Mouse (Mus musculus): ENCODE data around the gene Olfr1448. TPM values are rescaled to one million over a fixed set of nuclear protein-coding genes. Genes with fewer than 3 reads are reported as not detected.
"Not testable (repeated sequence)": the region's sequence is repeated elsewhere in the genome, so short reads cannot be mapped to it uniquely, and the experiment has no call there.

The Olfr1448 gene
- total RNA-seq (2021) = not detected

DNA sequence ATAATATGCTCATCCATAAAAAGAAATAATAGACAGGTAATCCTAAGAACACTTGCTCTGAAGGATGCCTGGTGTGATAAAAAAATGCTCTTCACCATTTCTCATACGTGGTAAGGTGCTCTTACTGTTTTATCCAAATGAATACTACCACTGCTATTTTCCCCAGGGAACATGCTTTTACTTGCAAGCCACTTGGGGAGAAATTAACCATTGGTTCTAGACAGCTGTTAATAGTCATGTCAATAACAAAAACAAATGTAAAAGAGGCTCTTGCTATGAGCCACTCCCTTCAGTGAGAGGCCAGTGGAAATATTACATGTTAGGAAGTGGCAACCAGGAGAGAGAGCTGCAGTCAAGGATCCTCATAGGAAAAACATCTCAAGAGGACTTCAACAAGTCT is at the start of gene Olfr1448:
Gene Olfr1448 (minus strand): TSS at position 101 of the 400 bp plus-strand sequence.
- intact Hi-C loops (cut with DNase I) = no loop called here
- DNase-seq = no peak

GRCm38 (mm10) chr19:12970082-12970481 is 45.9 kb upstream of the Olfr1448 start:
- DNase-seq; intact Hi-C loops (cut with DNase I): not testable (repeated sequence)

- no peak for DNase-seq
- intact Hi-C loops (cut with DNase I) = no loop called here
These were observed 25.7 kb upstream of the Olfr1448 start, which contains the start of gene Olfr1450 for GRCm38 (mm10) chr19:12949958-12950357. TSS of gene Olfr1450 (plus strand) at chr19:12950258.

GRCm38 (mm10) chr19:12930540-12930939 is 6.3 kb upstream of the Olfr1448 start, which contains the start of gene Olfr1449:
TSS of gene Olfr1449 (plus strand) at chr19:12930840.
- no peak for DNase-seq
- intact Hi-C loops (cut with DNase I) = no loop called here

GRCm38 (mm10) chr19:12903643-12904042 is 20.6 kb downstream of the Olfr1448 start, which contains the start of gene Olfr1447:
TSS of gene Olfr1447 (minus strand) at chr19:12903743.
- intact Hi-C loops (cut with DNase I) = no loop called here
- no peak for DNase-seq

GRCm38 (mm10) chr19:12893424-12893823 is 30.8 kb downstream of the Olfr1448 start, which contains the start of gene Olfr1446:
TSS of gene Olfr1446 (minus strand) at chr19:12893524.
- no peak for DNase-seq
- intact Hi-C loops (cut with DNase I) = no loop called here

DNA sequence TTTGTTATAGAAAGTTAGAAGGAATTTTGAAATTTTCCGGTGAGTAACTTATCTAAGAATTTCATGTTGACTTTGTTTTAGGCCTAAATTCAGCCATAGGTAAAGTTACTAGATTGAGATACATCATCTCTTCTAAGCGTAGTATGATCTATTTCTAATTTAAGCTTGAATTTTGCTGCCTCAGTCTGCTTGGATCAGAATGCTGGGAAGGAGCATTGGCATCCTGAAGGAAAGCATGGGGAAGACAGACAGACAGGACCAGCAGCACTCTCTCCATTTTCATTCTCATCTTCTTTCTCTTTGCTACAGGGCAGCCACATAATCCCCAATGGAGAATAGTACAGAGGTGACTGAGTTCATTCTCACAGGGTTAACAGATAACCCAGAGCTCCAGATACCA is 40.7 kb downstream of the Olfr1448 start, which contains the start of gene Olfr1445:
Gene Olfr1445 (plus strand): TSS at position 301 of the 400 bp plus-strand sequence.
- DNase-seq = no peak
- intact Hi-C loops (cut with DNase I) = no loop called here

Other genes starting within 250 kb of the Olfr1448 start
- not detected for gene Olfr1443, start 246.3 kb downstream of the Olfr1448 start, total RNA-seq (2021)
- gene Keg1, start 228.6 kb downstream of the Olfr1448 start, total RNA-seq (2021) = not detected
- gene Cntf, start 158.8 kb downstream of the Olfr1448 start, total RNA-seq (2021) = 1 to 10 TPM; 1.6 TPM
- 10 to 100 TPM; 78.7 to 80.7 TPM for gene Zfp91, start 128.3 kb downstream of the Olfr1448 start, total RNA-seq (2021)
- gene Lpxn, start 128.2 kb downstream of the Olfr1448 start, total RNA-seq (2021) = 1 to 10 TPM; 1.4 to 1.5 TPM
- not detected for gene Gm5244, start 77.7 kb downstream of the Olfr1448 start, total RNA-seq (2021)
- gene Olfr1444, start 67.1 kb downstream of the Olfr1448 start, total RNA-seq (2021) = not detected
- gene Olfr1445, start 40.6 kb downstream of the Olfr1448 start, total RNA-seq (2021) = not detected
- gene Olfr1446, start 30.9 kb downstream of the Olfr1448 start, total RNA-seq (2021) = not detected
- gene Olfr1447, start 20.7 kb downstream of the Olfr1448 start, total RNA-seq (2021) = not detected
- gene Olfr1449, start 6.4 kb upstream of the Olfr1448 start, total RNA-seq (2021) = not detected
- not detected for gene Olfr1450, start 25.8 kb upstream of the Olfr1448 start, total RNA-seq (2021)
- gene Olfr1451, start 70.6 kb upstream of the Olfr1448 start, total RNA-seq (2021) = not detected
- gene Olfr1453, start 103.9 kb upstream of the Olfr1448 start, total RNA-seq (2021) = not detected
- gene Olfr1454, start 136.2 kb upstream of the Olfr1448 start, total RNA-seq (2021) = not detected
- not detected for gene Olfr1457, start 173.5 kb upstream of the Olfr1448 start, total RNA-seq (2021)
- not detected for gene Olfr1458, start 182.4 kb upstream of the Olfr1448 start, total RNA-seq (2021)
- under 1 TPM; 0.03 TPM for gene Olfr1459, start 225.1 kb upstream of the Olfr1448 start, total RNA-seq (2021)
- not detected for gene Olfr1461, start 238.6 kb upstream of the Olfr1448 start, total RNA-seq (2021)

All from heart, postnatal 36 days (tissue).